Mouse (Mus musculus) thymus, postnatal 0 days (tissue): ENCODE data around the gene Npc1l1. TPM values are rescaled to one million over a fixed set of nuclear protein-coding genes. Genes with fewer than 3 reads are reported as not detected.

Experiments
- DNase-seq: peaks from one replicate; pipeline ENCODE4 v3.0.0-alpha.2; 2015; ENCODE audit warnings: low spot score
- polyA plus RNA-seq: library from polyadenylated mRNA; unstranded; fragments of >200 nt; fragmentation: Nextera tagmentation; extraction: Ambion mirVana; gene quantifications from 2 replicates; pipeline ENCODE4 v1.2.1, GENCODE M21; 2015

Npc1l1 gene
- polyA plus RNA-seq, 1 experiment from 2014 or later: 0.04 TPM

DNA sequence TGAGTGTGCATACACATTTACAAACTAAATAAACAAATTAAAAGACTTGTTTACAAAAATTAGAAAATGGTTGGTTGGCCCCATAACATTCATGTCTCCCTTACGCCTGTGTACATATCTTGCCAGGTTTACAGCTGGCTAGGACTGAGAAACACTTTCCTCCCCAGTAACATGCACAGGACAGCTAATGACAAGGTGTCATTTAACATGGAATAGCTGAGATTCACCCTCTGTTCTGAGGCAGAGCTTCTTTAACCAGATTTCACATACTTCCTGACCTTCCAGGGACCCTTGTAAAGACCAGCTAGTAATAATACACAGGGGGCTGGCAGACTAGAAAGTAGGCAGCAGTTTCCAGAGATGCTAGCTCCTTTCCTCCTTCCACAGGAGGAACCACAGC is 21.8 kb downstream of the Npc1l1 start:
- DNase-seq: no peak

DNA sequence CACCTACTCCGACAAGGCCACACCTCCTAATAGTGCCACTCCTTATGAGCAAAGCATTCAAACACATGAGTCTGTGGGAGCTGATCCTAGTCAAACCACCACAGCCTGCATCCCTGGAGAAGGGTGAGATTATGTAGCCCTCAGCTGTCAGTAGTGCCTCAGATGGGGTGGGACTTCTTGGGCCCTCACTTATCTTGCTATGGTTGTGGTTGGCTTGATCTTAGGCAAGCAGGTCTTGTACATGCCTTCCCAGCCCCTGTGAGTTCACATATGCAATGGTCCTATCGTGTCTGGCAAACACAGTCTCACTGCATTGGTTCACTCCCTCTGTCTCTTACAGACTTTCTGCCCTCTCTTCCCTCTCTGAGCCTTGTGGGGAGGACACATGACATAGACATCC is 22.9 kb downstream of the Npc1l1 start:
- DNase-seq: no peak

DNA sequence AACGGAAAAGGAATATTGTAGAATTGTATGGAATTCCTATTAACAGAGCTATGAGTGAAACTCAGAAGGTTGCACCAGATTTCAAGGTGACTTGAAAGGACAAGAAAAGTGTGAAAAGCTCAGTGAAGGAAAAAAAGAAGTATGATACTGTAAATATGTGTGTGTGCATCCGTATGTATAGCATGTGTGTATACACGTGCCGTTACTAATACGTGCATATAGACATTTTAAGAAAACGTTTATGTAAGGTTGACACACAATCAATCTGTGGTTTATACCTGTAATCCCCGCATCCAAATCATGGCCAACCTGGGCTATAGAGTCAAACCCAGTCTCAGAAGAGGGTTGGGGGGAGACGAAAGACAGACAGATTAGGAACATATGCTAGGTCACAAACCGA is 29.4 kb downstream of the Npc1l1 start:
- no peak for DNase-seq

DNA sequence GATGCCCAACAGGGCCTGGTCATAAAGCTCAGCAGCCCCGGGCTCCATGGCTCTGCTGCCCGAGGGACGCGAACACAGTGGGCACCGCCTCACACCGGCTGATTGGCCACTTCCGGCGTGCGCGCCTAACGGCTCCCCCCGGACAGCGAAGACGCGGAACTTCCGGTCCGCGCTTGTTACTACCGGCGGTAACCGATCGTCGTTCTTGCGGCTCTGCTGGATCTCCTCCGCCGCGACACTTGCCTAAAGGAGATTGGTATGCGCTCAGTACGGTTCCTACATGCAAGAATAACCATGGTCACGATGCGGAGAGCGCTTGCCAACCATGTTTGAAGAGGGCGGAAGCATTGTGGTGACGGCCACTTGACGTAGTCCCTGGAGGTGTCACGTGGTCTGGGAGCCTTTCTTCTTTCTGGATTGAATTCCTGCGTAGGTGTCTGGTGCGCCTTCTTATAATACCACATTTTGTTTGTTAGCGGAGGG is 29.8 kb downstream of the Npc1l1 start, which contains the start of gene Nudcd3:
Gene Nudcd3 (minus strand): TSS at position 329 of the 483 bp plus-strand sequence.
- DNase-seq: peak; percentile 88

DNA sequence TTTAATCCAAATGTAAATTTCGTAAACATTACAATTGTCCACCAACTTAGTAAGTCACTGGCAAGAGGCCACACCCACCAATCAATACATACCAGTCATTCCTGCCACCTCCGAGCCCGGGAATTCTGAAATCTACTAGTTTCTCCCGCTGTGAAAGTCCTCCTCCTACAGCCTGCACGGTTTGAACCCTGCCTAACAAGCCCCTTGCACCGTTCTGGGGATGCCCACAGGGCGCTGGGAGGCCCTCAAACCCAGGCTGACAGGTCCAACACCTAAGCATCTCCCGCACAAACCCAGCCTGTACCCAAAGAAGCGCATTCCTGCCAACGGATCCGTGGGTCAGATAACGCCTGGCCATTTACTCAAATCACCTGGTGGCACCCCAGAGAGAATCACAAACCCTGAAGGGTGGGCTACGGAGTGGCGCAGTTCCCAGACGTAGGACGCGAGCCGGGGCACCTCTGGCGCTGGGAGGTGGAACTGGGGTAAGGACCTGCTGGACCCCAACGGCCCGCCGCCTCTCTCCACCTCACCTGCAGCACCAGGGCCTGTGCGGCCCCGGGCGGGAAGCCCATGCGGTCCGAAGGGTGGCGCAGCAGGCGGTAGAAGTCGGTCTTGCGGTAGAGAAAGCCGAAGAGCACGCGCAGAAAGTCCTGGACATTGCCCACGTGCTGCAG is 30.4 kb downstream of the Npc1l1 start, which contains the start of gene A730071L15Rik:
Gene A730071L15Rik (plus strand): TSS at position 620 of the 677 bp plus-strand sequence.
- DNase-seq: no peak

DNA sequence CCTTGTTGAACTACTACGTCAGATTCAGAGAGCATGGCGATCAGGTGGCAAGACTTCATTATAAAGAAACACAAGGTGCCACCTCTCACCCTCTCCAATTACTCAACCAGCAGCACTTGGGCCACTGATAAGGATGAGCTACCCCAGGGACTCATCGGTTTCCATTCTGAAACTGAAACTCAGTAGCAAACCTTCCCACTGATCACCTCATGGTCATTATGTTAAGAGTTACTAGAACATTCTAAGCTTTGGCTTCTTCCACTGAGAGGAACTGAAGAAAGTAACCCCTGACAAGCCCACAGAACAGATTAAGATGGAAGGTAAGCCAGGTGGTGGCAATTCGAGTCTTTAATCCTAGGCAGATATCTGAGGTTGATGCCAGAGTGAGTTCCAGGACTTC is 31.5 kb downstream of the Npc1l1 start:
- no peak for DNase-seq

DNA sequence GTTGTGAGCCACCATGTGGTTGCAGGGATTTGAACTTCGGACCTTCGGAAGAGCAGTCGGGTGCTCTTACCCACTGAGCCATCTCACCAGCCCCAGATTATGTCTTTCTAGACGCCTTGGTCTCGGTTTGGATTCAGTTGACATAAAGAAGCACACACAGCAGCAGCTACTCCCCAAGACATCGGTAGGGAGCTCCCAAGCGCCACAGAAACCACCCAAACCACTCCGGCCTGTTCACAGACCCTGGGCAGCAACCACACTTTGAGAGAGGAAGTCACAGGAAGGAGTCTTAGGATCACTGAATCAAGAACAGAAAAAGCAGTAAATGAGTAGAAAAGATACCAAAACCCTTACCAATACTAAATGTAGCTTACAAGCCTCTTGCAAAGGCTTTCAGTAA is 33.2 kb downstream of the Npc1l1 start:
- no peak for DNase-seq

DNA sequence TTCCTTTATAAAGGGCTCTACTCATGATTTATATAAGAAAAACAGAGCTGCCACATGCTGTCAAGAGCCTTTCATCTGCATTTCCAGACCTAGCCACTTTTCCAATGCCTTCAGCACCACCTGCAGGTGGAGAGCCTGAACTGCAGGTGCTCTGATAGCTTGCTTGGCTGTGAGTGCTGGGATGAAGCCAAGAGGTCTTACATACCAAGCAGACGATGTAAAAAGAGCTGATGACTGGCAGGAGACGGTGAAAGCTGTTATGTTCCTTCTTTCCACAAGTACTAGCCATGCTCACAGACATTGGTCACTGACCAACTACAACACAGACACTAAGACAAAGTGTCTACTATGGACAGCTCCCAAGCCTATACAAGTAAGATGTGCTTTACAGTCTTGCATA is 42.1 kb downstream of the Npc1l1 start:
- DNase-seq: peak; percentile 91

DNA sequence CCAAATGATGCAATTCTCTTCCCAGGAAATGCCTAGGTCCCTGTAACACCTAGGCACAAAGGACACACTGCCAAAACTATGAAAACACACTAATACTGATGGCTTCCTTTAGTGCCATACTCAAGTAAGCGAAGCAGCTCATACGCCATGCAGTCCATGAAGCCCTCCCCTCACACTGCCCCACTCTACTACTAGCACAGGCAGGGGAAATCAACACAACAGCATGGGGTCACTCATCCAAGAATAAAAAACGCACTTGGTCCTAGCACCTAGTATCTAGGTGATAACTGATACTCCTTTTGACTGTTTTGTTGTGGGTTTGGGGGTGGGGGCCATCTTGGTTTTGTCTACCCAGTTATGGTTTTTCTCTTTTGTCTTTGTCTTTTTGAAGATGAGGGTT is 42.5 kb downstream of the Npc1l1 start:
- no peak for DNase-seq

DNA sequence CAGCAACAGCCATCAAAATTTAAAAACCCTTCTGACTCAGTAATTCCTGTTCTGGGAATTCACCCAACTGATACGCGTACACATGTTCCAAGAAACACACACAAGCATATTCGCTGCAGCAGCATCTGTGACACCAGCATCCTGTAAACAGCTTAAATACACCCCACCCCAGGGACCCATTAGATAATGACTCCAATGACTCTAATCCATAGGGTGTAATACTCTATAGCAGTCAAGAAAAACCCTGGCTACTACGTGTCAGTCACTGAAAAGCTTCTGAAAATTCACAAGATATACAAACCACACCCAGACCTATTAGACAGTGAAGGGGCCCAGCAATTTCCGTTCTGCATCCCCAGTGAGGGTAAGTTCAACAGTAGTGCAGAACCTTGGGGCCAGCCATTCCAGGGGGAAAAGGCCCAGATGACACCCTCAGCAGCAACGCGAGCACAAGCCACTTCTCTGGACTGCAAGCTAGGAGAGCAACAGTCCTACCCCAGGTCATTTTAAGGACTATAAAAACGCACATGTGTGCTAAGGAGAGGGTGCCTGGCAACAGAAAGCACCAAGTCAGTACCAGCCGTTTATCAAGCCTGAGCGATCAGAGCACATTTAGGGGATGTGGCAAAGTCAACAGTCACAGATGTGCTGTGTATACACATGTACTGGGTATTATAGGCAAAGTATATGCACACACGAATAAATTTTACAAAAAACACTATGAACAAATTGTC is 45.6 kb downstream of the Npc1l1 start:
- DNase-seq: peak; percentile 70

DNA sequence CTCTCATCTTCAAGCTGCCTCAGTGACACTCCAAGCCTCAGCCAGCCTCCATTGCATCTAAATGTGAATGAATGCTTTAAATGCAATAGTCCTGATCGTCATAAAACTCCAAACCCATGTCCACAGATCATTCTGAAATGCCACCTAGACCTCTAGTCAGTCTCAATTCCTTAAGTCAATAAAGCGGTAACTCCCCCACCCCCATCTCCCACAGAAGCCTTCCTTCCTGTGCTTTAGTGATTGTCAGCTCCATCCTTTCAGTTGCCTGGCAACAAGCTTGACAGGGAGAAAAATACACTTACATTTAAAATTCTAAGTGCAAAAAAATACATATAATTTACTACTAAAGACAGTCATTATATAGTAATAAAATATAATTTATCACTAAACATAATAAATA is 46.7 kb downstream of the Npc1l1 start:
- DNase-seq: no peak

DNA sequence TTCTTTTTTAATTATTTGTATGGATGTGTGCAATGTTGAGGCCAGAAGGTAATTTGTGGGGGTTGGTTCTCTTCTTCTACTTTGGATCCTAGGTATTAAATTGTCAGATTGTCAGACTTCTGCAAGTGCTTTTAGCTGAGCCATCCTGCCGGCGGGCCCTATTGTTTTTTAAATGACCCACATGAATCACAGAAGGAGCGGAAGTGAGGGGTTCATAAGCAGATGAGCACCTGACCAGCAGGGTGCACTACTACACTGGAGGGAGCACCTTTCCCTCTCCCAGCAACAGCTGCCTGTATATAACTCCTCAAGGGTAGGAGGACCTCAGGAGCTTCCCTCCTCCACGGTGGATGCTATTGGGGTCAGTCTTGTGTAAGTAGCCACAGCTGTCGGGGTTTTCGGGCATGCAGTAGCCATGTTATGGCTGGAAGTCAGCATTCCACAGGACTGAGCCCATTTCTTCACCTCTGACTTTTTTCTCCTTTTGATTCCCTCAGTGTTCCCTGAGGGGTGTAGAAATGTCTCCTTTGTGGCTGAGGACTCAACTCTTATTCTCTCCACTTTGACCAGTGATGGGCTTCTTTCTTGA is 49.0 kb downstream of the Npc1l1 start:
- peak; percentile 71 for DNase-seq

DNA sequence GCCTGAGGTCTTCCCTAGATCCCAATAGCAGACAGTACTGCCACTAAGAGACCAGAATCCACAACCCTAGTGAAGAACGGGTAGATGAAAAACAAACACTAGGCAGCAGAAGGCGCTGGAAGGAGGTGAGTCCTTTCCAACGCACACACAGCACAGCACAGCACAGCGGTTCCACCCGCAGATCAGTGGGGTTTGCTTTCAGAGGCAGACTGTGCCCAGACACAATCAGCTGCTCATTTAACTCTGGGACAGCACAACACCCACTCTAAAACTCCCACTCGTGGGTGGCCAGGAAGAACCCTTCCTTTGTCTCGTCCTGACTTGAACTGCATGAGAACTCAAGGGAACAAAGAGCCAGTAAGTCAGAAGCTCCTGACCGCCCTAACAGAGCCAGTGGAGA is 50.7 kb downstream of the Npc1l1 start:
- DNase-seq: peak; percentile 49

DNA sequence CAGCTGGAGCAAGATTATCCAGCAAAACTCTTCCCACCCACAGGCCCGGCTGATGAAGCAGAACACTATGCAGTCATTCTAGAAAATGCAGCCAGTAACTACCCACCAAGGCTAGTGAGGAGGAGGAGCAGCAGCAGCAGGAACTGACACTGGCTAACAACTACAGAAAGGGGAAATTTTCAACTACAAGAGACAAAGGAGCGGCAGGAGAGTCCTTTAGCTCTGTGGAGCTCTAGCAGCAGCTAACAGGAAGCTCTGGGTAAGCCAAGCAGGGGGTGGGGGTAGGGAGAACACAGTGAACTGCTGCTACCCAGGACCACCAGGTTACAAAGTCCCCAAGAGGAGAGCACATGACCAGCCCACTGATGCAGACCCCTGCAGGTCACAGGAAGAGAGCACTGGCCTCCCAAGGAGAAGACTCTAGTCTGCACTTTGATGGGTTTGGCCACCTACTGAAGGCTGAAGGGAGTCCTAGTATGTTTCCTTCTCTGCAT is 51.2 kb downstream of the Npc1l1 start:
- peak; percentile 72 for DNase-seq

DNA sequence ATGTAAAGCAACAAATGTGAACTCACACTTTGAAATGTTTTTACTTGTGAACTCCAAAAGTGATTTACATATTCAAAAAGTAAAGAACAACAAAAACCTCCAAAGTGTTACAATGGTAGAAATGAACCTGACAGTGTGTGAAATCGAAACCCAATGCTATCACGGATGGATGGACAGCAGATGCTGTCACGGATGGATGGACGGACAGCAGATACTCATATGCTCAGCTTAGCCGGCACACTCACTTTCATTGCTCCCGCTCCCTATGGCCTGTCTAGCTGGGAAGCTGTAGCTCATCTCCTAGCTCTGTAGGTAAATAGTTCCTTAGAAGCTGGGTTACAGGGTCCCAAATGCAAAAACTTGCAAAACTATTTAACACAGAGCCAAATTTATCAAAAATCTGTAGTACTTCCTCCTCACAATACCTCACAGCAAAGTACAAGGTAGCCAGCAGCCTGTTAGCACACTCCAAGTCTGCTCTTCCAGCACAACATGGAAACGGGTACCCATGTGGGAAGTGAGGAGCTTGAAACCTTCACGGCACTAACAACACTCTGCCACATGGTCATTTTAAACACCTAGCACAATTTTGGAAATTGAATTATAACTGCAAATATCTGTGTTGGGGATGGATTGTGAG is 52.0 kb downstream of the Npc1l1 start:
- no peak for DNase-seq

DNA sequence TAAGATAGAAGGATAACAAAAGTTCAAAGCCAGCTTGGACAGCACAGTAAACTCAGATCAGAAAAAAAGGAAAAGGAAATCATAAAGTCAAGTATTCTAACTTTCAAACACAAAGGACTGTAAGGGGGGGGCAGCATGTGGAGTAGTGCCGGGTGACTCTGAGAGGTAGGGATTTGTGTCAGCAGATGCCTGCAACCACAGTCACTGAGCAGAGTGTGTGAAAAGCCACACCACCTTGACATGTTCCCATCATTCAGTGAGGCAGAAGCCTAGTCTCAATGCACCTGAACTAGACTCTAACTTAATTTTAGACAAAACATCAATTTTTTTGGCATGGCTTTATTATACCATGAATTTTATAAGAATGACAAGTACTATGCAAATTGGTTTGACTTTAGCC is 54.4 kb downstream of the Npc1l1 start:
- peak; percentile 36 for DNase-seq

DNA sequence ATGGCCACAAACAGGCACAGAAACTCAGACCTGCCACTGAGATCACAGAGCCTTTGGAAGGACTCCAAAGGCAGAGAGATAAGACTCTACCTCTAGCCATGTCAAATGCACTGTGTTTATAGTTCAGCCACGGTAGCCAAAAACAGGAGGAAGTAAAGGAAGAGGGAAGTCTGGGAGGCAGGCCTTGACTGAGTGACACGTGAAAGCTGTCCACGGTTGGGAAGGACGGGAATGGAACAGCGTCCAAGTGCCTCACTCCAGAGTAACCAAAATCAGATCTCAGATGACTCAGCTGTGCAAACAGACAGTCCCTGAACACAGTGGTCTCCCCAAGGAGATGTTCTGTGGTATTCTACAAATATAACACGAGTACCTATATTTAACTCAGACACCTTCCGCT is 55.2 kb downstream of the Npc1l1 start:
- DNase-seq: no peak

DNA sequence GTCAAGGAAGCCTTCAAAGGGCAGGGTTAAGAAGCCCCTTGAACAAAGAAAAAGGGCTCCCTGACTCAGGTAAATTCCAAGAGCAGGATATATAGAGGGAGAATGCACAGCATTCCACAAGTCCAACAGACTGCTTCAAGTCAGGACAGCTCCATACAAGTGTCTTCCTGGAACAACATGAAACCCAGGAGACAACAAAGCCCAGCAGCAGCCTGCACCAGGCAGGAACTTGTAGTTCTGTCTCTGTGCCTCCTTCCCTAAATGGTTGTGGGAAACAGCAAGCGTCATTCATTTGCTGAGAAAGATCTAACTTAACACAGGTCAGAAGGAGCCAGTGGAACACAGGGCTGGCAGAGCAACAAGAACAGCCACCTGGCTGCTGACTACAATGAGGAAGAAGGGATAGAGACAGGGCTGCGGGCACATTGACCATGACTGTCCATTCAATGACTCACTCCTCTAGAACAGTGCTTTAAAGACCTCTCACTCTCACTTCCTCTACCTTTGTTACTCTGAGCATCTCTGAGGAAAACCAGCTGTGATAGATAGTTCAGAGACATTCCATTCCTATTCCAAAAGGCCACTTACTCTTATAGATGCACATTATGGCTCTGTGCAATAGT is 60.8 kb downstream of the Npc1l1 start:
- no peak for DNase-seq

DNA sequence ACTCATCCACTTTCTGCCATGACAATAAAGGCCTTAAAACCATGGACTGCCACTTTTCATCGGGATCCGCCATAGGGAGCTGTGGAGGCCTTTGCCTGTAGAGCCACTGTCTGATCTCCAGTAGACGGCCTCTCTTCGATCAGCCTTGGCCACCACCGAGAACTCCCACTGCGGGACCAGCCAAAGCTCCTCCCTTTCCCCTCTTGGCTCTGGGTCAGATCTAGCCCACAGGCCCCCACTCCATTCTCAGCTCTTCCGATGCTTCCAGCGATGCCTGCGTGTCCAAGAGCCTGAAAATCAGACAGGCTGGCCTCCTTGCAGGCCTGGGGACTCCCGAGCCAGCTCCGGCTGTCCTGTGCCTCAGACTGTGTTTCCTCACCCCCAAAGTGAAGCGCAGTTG is 63.6 kb downstream of the Npc1l1 start:
- DNase-seq: no peak

DNA sequence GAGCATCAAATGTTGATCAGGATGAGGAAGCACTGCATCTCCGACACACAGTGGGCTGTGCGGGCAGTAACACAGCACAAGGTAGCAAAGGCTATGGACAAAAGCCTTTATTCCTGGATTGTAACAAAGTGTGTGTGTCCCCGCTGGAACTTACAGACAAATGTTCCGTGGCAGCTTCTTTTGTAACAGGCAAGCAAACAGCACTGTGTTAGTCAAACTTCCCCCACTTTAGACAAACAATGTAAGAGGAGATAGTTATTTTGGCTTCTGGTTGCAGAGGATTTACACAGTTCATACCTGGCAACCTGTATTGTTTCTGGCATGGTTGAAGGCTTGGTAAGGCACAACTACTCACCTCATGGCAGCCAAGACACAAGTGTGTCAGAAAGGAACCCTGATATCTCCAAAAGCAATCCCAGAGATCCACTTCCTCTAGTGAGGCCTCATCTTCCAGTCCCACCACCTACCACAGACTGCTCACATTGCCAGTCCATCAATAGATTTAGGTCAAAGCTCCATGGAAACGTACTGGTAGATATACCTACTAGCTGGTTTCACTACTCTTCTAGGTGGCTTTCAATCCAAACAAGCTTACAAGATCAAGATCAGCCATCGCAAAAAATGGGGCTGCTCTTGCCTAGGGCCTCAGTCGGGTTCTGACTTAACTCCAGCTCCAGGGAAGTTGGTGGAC is 64.4 kb downstream of the Npc1l1 start:
- DNase-seq: no peak

DNA sequence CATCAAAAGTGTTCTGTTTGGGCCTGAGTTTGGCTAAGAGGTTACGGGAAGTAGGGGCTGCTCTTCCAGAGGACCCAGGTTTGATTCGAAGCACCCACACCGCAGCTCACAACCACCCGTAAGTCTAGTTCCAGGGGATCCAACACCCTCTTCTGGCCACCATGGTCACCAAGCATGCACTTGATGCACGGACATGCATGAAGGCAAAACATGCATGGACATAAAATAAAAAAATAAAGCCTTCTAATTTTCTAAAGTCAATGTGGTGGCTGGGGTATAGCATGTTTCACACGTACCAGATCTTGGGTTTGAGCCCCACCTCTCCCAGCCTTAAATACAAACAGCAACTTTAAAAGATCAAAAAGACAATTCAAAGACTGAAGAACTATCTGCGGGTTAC is 65.2 kb downstream of the Npc1l1 start:
- DNase-seq: no peak
